Comparison of ENCODE assay signal across 12 mouse cellular contexts in the genomic region with DNA sequence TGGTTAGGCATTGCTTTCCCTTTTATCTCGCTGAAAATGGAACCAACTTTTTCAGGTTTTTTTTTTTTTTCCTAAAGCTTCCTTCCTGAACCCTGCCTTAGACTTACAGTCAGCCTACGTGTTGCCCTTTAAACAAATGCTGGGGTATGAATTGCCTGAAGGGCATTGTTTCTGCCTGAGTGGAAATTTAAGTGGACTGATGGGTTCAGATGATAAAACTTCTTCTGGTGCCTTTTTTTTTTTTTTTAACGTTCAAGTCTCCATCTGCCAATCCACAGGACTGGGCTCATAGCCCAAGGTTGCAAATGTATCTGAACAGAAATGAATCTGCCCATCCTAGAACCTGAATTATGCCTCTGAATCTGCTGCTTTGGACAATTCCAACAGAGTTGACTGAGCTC. TPM values are rescaled to one million over a fixed set of nuclear protein-coding genes. Genes with fewer than 3 reads are reported as not detected.
DNase-seq lines count a peak whose midpoint lies in the region; ATAC-seq and TF ChIP-seq lines count a peak whose summit lies in the region.
"Had no signal": no experiment of that assay in that cellular context is flagged by ENCODE, and none has a peak within 500 bp of the region (broad histone marks: within the 10 kb centered on the region; RNA-seq: fewer than 3 reads in every experiment).

No protein-coding gene starts in this region.

- ATAC-seq in kidney, embryonic 16.5 days (ENCODE audit: low FRiP score, low TSS enrichment), result no peak
- peak; percentile 57 for ATAC-seq in CD4-positive, CD25-positive, alpha-beta regulatory T cell, adult 4 months

- H3K79me2 ChIP-seq in heart, adult 2 months (replicated peaks; ENCODE audit: control insufficient read depth, insufficient read depth, low read length), result no peaks in the 10 kb centered on the region

- no peaks in the 10 kb centered on the region for H3K9me3 ChIP-seq in kidney, embryonic 16.5 days (ENCODE audit: low read length)

- no peak for TF ChIP-seq EP300 in heart, adult 2 months (IDR thresholded peaks at IDR 0.05; ENCODE audit: insufficient read depth, low read depth, low read length)

- no peak for TF ChIP-seq POLR2A in brain, embryonic 14.5 days (IDR thresholded peaks at IDR 0.05; ENCODE audit: borderline replicate concordance, extremely low read depth, insufficient read depth, insufficient read length, poor library complexity, severe bottlenecking)
- TF ChIP-seq POLR2A in heart, adult 2 months (IDR thresholded peaks at IDR 0.05; ENCODE audit: insufficient read depth, low read depth, low read length), result no peak

- H3K9ac ChIP-seq in kidney, embryonic 16.5 days (replicated peaks; ENCODE audit: low read length), result no peak overlapping the region
- no peak overlapping the region for H3K9ac ChIP-seq in heart, adult 2 months (ENCODE audit: low read depth, low read length)

- no peak for DNase-seq in kidney, postnatal 25 days
- DNase-seq in brain, embryonic 14.5 days (ENCODE audit: low read depth), result peak; percentile 47
- peak; percentile 74 to 80 for DNase-seq in cerebellum, postnatal 36 days
- DNase-seq in heart, adult 2 months, result no peak
- DNase-seq in urinary bladder, postnatal 36 days (ENCODE audit: low spot score in 2 of 2), result no peak
- DNase-seq in thymus, adult 18-20 months, result no peak
- DNase-seq: embryo, embryonic 11 days; heart, postnatal 36 days; lung, adult 2 months had no signal

- H3K4me1 ChIP-seq in kidney, embryonic 16.5 days (ENCODE audit: insufficient read depth, low read length), result peaks cover 17% of the 10 kb centered on the region
- H3K4me1 ChIP-seq in heart, adult 2 months (ENCODE audit: control insufficient read depth, insufficient read depth, low read length), result no peaks in the 10 kb centered on the region

- no peak overlapping the region for H3K4me3 ChIP-seq in kidney, embryonic 16.5 days (ENCODE audit: low read length)
- H3K4me3 ChIP-seq in heart, adult 2 months, result no peak overlapping the region

- 60% methylated on average over 3 of the region's 3 CpGs for WGBS in kidney, embryonic 16.5 days
- WGBS in heart, adult 2 months, result 29% methylated on average over 3 of the region's 3 CpGs

- H3K36me3 ChIP-seq in kidney, embryonic 16.5 days (ENCODE audit: insufficient read depth, low read length), result no peaks in the 10 kb centered on the region
- H3K36me3 ChIP-seq in heart, adult 2 months (ENCODE audit: control insufficient read depth, insufficient read depth, low read length), result peaks cover under 1% of the 10 kb centered on the region; the same call in 1 of the 2 replicates

- H3K4me2 ChIP-seq in kidney, embryonic 16.5 days (replicated peaks; ENCODE audit: low read depth, low read length), result no peak overlapping the region

- H3K27me3 ChIP-seq in kidney, embryonic 16.5 days (ENCODE audit: insufficient read depth, low read length), result no peaks in the 10 kb centered on the region
- H3K27me3 ChIP-seq in heart, adult 2 months (ENCODE audit: control insufficient read depth, insufficient read depth, low read length), result no peaks in the 10 kb centered on the region

- H3K27ac ChIP-seq in kidney, embryonic 16.5 days (ENCODE audit: low read length), result peak overlapping the region; percentile 58; the same call in 1 of the 2 replicates
- no peak overlapping the region for H3K27ac ChIP-seq in heart, adult 2 months
- H3K27ac ChIP-seq: kidney, postnatal 0 days had no signal

- TF ChIP-seq CTCF in brain, embryonic 14.5 days (IDR thresholded peaks at IDR 0.05; ENCODE audit: borderline replicate concordance, extremely low read depth, insufficient read depth, insufficient read length), result no peak
- no peak for TF ChIP-seq CTCF in heart, adult 2 months (IDR thresholded peaks at IDR 0.05)

- intact Hi-C loops in heart, adult 2 months (cut with DNase I), result no loop called here

RNA-seq across cellular contexts. Expression of gene Btg1, which starts 31.4 kb away (rescaled TPM):
- 47.9 and 51.4 TPM in 2 replicates for polyA plus RNA-seq in kidney, embryonic 16.5 days (2015; fragmentation: Nextera tagmentation; extraction: Ambion mirVana)
- polyA plus RNA-seq in CD4-positive, CD25-positive, alpha-beta regulatory T cell, adult 4 months (2017; shearing (Covaris generic)), result 100 to 1,000 TPM; 220 to 247 TPM
- 33.7 and 43.3 TPM in 2 replicates for polyA plus RNA-seq in brain, embryonic 14.5 days (2012; rRNA removed)
- total RNA-seq in heart, adult 2 months (2021), result 10 to 100 TPM; 28.5 to 45.2 TPM
- 10.4 and 11.7 TPM in 2 replicates for polyA plus RNA-seq in heart, adult 2 months (2012; rRNA removed)

Comparison
In these comparisons a context has a peak if more than half of its experiments do, and no peak if none do; other contexts are left out.
1. DNase-seq: peak in brain, embryonic 14.5 days (single experiment) and cerebellum, postnatal 36 days (2 of 2); none in kidney, postnatal 25 days (0 of 2), heart, adult 2 months (0 of 2), urinary bladder, postnatal 36 days (0 of 2) and thymus, adult 18-20 months (0 of 2).